Mouse (Mus musculus) heart, adult 2 months (tissue): ENCODE results near the gene Fndc1.

Experiments
- CTCF ChIP-seq: fragments of 200-600 bp; IDR thresholded peaks from 2 replicates; pipeline ENCODE4 v1.8.1; 2022; ENCODE audit warnings: antibody characterized with exemption, mild to moderate bottlenecking, moderate library complexity
- EP300 ChIP-seq: fragments of 200-500 bp; IDR thresholded peaks from 2 replicates; pipeline ENCODE4 v1.6.1; 2011; ENCODE audit warnings: low read depth, low read length, control low read depth; ENCODE audit not compliant: insufficient read depth

DNA sequence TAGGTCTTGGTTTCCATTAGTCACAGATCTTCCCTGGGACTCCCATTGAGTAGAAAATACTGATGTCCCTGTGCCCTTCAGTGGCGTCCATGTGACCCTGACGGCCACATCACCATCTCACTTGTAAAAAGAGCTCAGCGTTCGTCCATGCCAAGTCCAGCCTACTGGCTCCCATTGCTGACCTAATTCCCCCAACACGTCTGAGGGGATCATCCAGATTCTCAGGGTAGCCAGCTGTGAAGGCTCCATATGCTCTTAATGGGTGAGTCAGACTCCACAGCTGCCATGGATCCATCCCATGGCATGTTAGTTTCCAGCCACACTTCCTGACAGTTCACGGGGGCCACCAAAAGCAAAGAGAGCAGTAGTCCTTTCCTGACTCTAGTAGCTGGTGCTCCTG is 33.0 kb downstream of the Fndc1 start:
- TF ChIP-seq CTCF: no peak
- TF ChIP-seq EP300: no peak
